Mouse (Mus musculus) right cerebral cortex, postnatal 10 days (tissue): ENCODE results near the gene Flrt2.
A peak's percentile ranks its signal among the peaks of the same experiment; 100 is the strongest.
"Not testable (repeated sequence)": the region's sequence is repeated elsewhere in the genome, so short reads cannot be mapped to it uniquely, and the experiment has no call there.

Source experiments
- DNase-seq, 2 experiments: peaks; one replicate each; pipeline ENCODE4 v3.0.0; 2021; ENCODE audit warnings: low spot score in 2 of 2

Flrt2 gene

GRCm38 (mm10) chr12:95691961-95692767, at the start of gene Flrt2:
TSS of gene Flrt2 (plus strand) at chr12:95692226.
- DNase-seq: peak; percentile 77 to 84

GRCm38 (mm10) chr12:95642226-95642625, 49.8 kb upstream of the Flrt2 start:
- peak in 1 of 2 experiments; percentile 34 for DNase-seq

- not testable (repeated sequence) for DNase-seq
Measured at GRCm38 (mm10) chr12:95647179-95647578, 44.8 kb upstream of the Flrt2 start.

- DNase-seq: no peak
Measured at GRCm38 (mm10) chr12:95652172-95653156, 39.6 kb upstream of the Flrt2 start.

- no peak for DNase-seq
Measured at GRCm38 (mm10) chr12:95656594-95656993, 35.4 kb upstream of the Flrt2 start.

- no peak for DNase-seq
Measured at GRCm38 (mm10) chr12:95667296-95667695, 24.7 kb upstream of the Flrt2 start.

- no peak for DNase-seq
Measured at GRCm38 (mm10) chr12:95675711-95676110, 16.3 kb upstream of the Flrt2 start.

GRCm38 (mm10) chr12:95690819-95691218, 1.2 kb upstream of the Flrt2 start:
- DNase-seq: peak; percentile 68 to 77

- DNase-seq: peak; percentile 25 to 29
Measured at GRCm38 (mm10) chr12:95692948-95693650, 1.1 kb downstream of the Flrt2 start.

- DNase-seq: peak; percentile 76 to 85
Measured at GRCm38 (mm10) chr12:95693651-95694471, 1.8 kb downstream of the Flrt2 start.

- DNase-seq: no peak
Measured at GRCm38 (mm10) chr12:95694507-95694906, 2.5 kb downstream of the Flrt2 start.

GRCm38 (mm10) chr12:95694991-95695833, 3.2 kb downstream of the Flrt2 start:
- peak; percentile 92 to 94 for DNase-seq

- DNase-seq: no peak
Measured at GRCm38 (mm10) chr12:95695834-95696521, 4.0 kb downstream of the Flrt2 start.

- peak; percentile 38 to 39 for DNase-seq
Measured at GRCm38 (mm10) chr12:95696522-95697025, 4.5 kb downstream of the Flrt2 start.

- DNase-seq: no peak
Measured at GRCm38 (mm10) chr12:95698556-95698955, 6.5 kb downstream of the Flrt2 start.

- DNase-seq: no peak
Measured at GRCm38 (mm10) chr12:95700746-95701145, 8.7 kb downstream of the Flrt2 start.

GRCm38 (mm10) chr12:95701580-95701979, 9.6 kb downstream of the Flrt2 start:
- DNase-seq: no peak

GRCm38 (mm10) chr12:95705006-95705405, 13.0 kb downstream of the Flrt2 start:
- no peak for DNase-seq

GRCm38 (mm10) chr12:95723265-95723664, 31.2 kb downstream of the Flrt2 start:
- no peak for DNase-seq
